Mouse (Mus musculus) liver, embryonic 15.5 days (tissue): Measurements from ENCODE around the gene Pacsin2. TPM values are rescaled to one million over a fixed set of nuclear protein-coding genes. Genes with fewer than 3 reads are reported as not detected.
"Not testable (repeated sequence)": the region's sequence is repeated elsewhere in the genome, so short reads cannot be mapped to it uniquely, and the experiment has no call there.

ENCODE experiments used
- ATAC-seq: fragments of 200-750 bp; cut with Nextera tagmentation; 2 replicates; pipeline ENCODE4 v1.8.0; 2017; ENCODE audit warnings: moderate number of reproducible peaks, mild to moderate bottlenecking, moderate library complexity; ENCODE audit not compliant: insufficient read depth
- H3K27ac ChIP-seq: fragments of 300-500 bp; sonication (generic); replicated peaks from 2 replicates; pipeline ENCODE4 v1.5.1; 2015; ENCODE audit warnings: mild to moderate bottlenecking, inconsistent platforms
- H3K27me3 ChIP-seq: fragments of 300-500 bp; sonication (generic); 2 replicates; pipeline ENCODE4 v1.6.1; 2015; ENCODE audit warnings: mild to moderate bottlenecking, inconsistent platforms
- H3K36me3 ChIP-seq: fragments of 300-500 bp; sonication (generic); replicated peaks from 2 replicates; pipeline ENCODE4 v1.6.1; 2015; ENCODE audit warnings: moderate library complexity, mild to moderate bottlenecking, inconsistent platforms
- H3K4me1 ChIP-seq: fragments of 300-500 bp; sonication (generic); replicated peaks from 2 replicates; pipeline ENCODE4 v1.6.1; 2015; ENCODE audit warnings: inconsistent platforms
- H3K4me2 ChIP-seq: fragments of 300-500 bp; sonication (generic); 2 replicates; pipeline ENCODE4 v1.6.1; 2015; ENCODE audit warnings: moderate library complexity, mild to moderate bottlenecking, inconsistent platforms
- H3K4me3 ChIP-seq: fragments of 300-500 bp; sonication (generic); replicated peaks from 2 replicates; pipeline ENCODE4 v1.5.1; 2015; ENCODE audit warnings: mild to moderate bottlenecking, inconsistent platforms
- H3K9ac ChIP-seq: fragments of 300-500 bp; sonication (generic); 2 replicates; pipeline ENCODE4 v1.6.1; 2015; ENCODE audit warnings: moderate library complexity, mild to moderate bottlenecking, inconsistent platforms
- H3K9me3 ChIP-seq: fragments of 300-500 bp; sonication (generic); replicated peaks from 2 replicates; pipeline ENCODE4 v1.6.1; 2016; ENCODE audit warnings: inconsistent platforms
- WGBS: fragments of 180-500 bp; shearing (Covaris S2); methylation state at CpG from one replicate; pipeline ENCODE4 v1.1.7; 2015; ENCODE audit warnings: mixed read lengths; ENCODE audit not compliant: insufficient replicate concordance; 5-methylcytosine and 5-hydroxymethylcytosine counted together
- polyA plus RNA-seq: library from polyadenylated mRNA; unstranded; fragments of >200 nt; fragmentation: Nextera tagmentation; extraction: Ambion mirVana; gene quantifications from 2 replicates; pipeline ENCODE4 v1.2.1, GENCODE M21; 2015

The Pacsin2 gene
- polyA plus RNA-seq, 1 experiment from 2014 or later, result 46.7 TPM

GRCm38 (mm10) chr15:83463369-83464082 lies 880 bp downstream of the Pacsin2 start:
- H3K4me2 ChIP-seq, result peak overlapping the region; percentile 87
- H3K36me3 ChIP-seq, result peaks cover 5% of the 10 kb centered on the region; the same call in 1 of the 2 replicates
- no peaks in the 10 kb centered on the region for H3K27me3 ChIP-seq
- H3K27ac ChIP-seq, result peak overlapping the region; percentile 89
- ATAC-seq, result no peak
- H3K9me3 ChIP-seq, result no peaks in the 10 kb centered on the region
- WGBS, result 13% methylated on average over 17 of the region's 17 CpGs
- H3K4me3 ChIP-seq, result peak overlapping the region; percentile 93
- peak overlapping the region; percentile 89 for H3K9ac ChIP-seq
- H3K4me1 ChIP-seq, result peaks cover 45% of the 10 kb centered on the region

- H3K27ac ChIP-seq, H3K9me3 ChIP-seq, H3K4me3 ChIP-seq, ATAC-seq, H3K27me3 ChIP-seq, H3K36me3 ChIP-seq: not testable (repeated sequence)
- Histone ChIP-seq H3K4me2 (peak overlapping the region; percentile 87), H3K9ac (0 out of 2 replicates have a peak overlapping the region, but pooled peaks have one; percentile 6), H3K4me1 (peaks cover 54% of the 10 kb centered on the region)
- WGBS, result 83% methylated on average over 8 of the region's 8 CpGs
Observed at GRCm38 (mm10) chr15:83462349-83462748, 2.1 kb downstream of the Pacsin2 start.

- Histone ChIP-seq H3K27me3 (no peaks in the 10 kb centered on the region), H3K9me3 (no peaks in the 10 kb centered on the region), H3K9ac (no peak overlapping the region), H3K36me3 (peaks cover 5% of the 10 kb centered on the region; the same call in 1 of the 2 replicates), H3K27ac (no peak overlapping the region), H3K4me2 (no peak overlapping the region), H3K4me3 (no peak overlapping the region), H3K4me1 (peaks cover 60% of the 10 kb centered on the region)
- no peak for ATAC-seq
- 66% methylated on average over 3 of the region's 3 CpGs for WGBS
Observed at GRCm38 (mm10) chr15:83460891-83461290, 3.5 kb downstream of the Pacsin2 start.

- Histone ChIP-seq H3K4me1 (peaks cover 63% of the 10 kb centered on the region), H3K4me3 (no peak overlapping the region), H3K9me3 (no peaks in the 10 kb centered on the region), H3K27ac (no peak overlapping the region), H3K4me2 (no peak overlapping the region), H3K27me3 (no peaks in the 10 kb centered on the region), H3K9ac (no peak overlapping the region), H3K36me3 (peaks cover 5% of the 10 kb centered on the region; the same call in 1 of the 2 replicates)
- WGBS, result 77% methylated on average over 1 of the region's 1 CpGs
- ATAC-seq, result no peak
Observed at GRCm38 (mm10) chr15:83457541-83457940, 6.9 kb downstream of the Pacsin2 start.

- H3K4me2 ChIP-seq, result no peak overlapping the region
- ATAC-seq, result no peak
- H3K27me3 ChIP-seq, result no peaks in the 10 kb centered on the region
- no peak overlapping the region for H3K4me3 ChIP-seq
- no peaks in the 10 kb centered on the region for H3K9me3 ChIP-seq
- H3K36me3 ChIP-seq, result no peaks in the 10 kb centered on the region
- 73% methylated on average over 5 of the region's 5 CpGs for whole genome bisulfite sequencing
- H3K4me1 ChIP-seq, result peaks cover 72% of the 10 kb centered on the region
- no peak overlapping the region for H3K9ac ChIP-seq
- no peak overlapping the region; the same call in 1 of the 2 replicates for H3K27ac ChIP-seq
Observed at GRCm38 (mm10) chr15:83455637-83456036, 8.8 kb downstream of the Pacsin2 start.

GRCm38 (mm10) chr15:83455034-83455433 lies 9.4 kb downstream of the Pacsin2 start:
- H3K4me3 ChIP-seq, result no peak overlapping the region
- peak overlapping the region; percentile 51; the same call in 1 of the 2 replicates for H3K27ac ChIP-seq
- H3K27me3 ChIP-seq, result no peaks in the 10 kb centered on the region
- no peaks in the 10 kb centered on the region for H3K9me3 ChIP-seq
- ATAC-seq, result no peak
- H3K36me3 ChIP-seq, result no peaks in the 10 kb centered on the region
- H3K4me2 ChIP-seq, result peak overlapping the region; percentile 18
- peaks cover 78% of the 10 kb centered on the region for H3K4me1 ChIP-seq
- no peak overlapping the region for H3K9ac ChIP-seq
- 54% methylated on average over 3 of the region's 3 CpGs for WGBS

- Histone ChIP-seq H3K36me3 (no peaks in the 10 kb centered on the region), H3K9ac (no peak overlapping the region), H3K4me2 (no peak overlapping the region), H3K27ac (0 out of 2 replicates have a peak overlapping the region, but pooled peaks have one; percentile 51), H3K4me1 (peaks cover 84% of the 10 kb centered on the region), H3K9me3 (no peaks in the 10 kb centered on the region), H3K4me3 (no peak overlapping the region), H3K27me3 (no peaks in the 10 kb centered on the region)
- WGBS, result 76% methylated on average over 7 of the region's 7 CpGs
- no peak for ATAC-seq
Observed at GRCm38 (mm10) chr15:83454419-83454818, 10.0 kb downstream of the Pacsin2 start.

- H3K4me1 ChIP-seq, result peaks cover 89% of the 10 kb centered on the region
- ATAC-seq, result no peak
- WGBS, result 73% methylated on average over 3 of the region's 3 CpGs
Observed at GRCm38 (mm10) chr15:83453879-83454278, 10.5 kb downstream of the Pacsin2 start.

GRCm38 (mm10) chr15:83452219-83452760 lies 12.1 kb downstream of the Pacsin2 start:
- no peak overlapping the region for H3K9ac ChIP-seq

More at GRCm38 (mm10) chr15:83453879-83454278, 10.5 kb downstream of the Pacsin2 start:
- Histone ChIP-seq H3K27ac (0 out of 2 replicates have a peak overlapping the region, but pooled peaks have one; percentile 1), H3K9ac (no peak overlapping the region), H3K36me3 (no peaks in the 10 kb centered on the region), H3K4me2 (no peak overlapping the region), H3K9me3 (no peaks in the 10 kb centered on the region), H3K27me3 (no peaks in the 10 kb centered on the region), H3K4me3 (no peak overlapping the region)

GRCm38 (mm10) chr15:83451621-83452210 lies 12.7 kb downstream of the Pacsin2 start:
- 46% methylated on average over 7 of the region's 7 CpGs for WGBS
- Histone ChIP-seq H3K27me3 (no peaks in the 10 kb centered on the region), H3K36me3 (no peaks in the 10 kb centered on the region), H3K27ac (peak overlapping the region; percentile 71), H3K9me3 (no peaks in the 10 kb centered on the region), H3K4me3 (no peak overlapping the region), H3K4me1 (peaks cover 95% of the 10 kb centered on the region), H3K9ac (no peak overlapping the region), H3K4me2 (peak overlapping the region; percentile 16; the same call in 1 of the 2 replicates)
- peak; percentile 47; the same call in 1 of the 2 replicates for ATAC-seq

More at GRCm38 (mm10) chr15:83452219-83452760, 12.1 kb downstream of the Pacsin2 start:
- ATAC-seq, result peak; percentile 14; the same call in 1 of the 2 replicates
- H3K9me3 ChIP-seq, result no peaks in the 10 kb centered on the region
- peaks cover 95% of the 10 kb centered on the region for H3K4me1 ChIP-seq
- peak overlapping the region; percentile 16; the same call in 1 of the 2 replicates for H3K4me2 ChIP-seq
- no peaks in the 10 kb centered on the region for H3K36me3 ChIP-seq
- peak overlapping the region; percentile 71 for H3K27ac ChIP-seq
- 45% methylated on average over 7 of the region's 7 CpGs for WGBS
- no peaks in the 10 kb centered on the region for H3K27me3 ChIP-seq
- no peak overlapping the region for H3K4me3 ChIP-seq

- Histone ChIP-seq H3K4me1 (peaks cover 97% of the 10 kb centered on the region), H3K9me3 (no peaks in the 10 kb centered on the region), H3K4me3 (no peak overlapping the region), H3K27me3 (no peaks in the 10 kb centered on the region), H3K9ac (no peak overlapping the region), H3K36me3 (no peaks in the 10 kb centered on the region), H3K27ac (no peak overlapping the region), H3K4me2 (no peak overlapping the region)
- ATAC-seq, result no peak
- 93% methylated on average over 2 of the region's 2 CpGs for WGBS
Observed at GRCm38 (mm10) chr15:83450007-83450406, 14.4 kb downstream of the Pacsin2 start.
